Mouse (Mus musculus): Measurements from ENCODE around the gene Plpp6. TPM values are rescaled to one million over a fixed set of nuclear protein-coding genes. Genes with fewer than 3 reads are reported as not detected.

Gene Plpp6
- polyA plus RNA-seq, 1 experiment from 2014 or later: 9.2 TPM

DNA sequence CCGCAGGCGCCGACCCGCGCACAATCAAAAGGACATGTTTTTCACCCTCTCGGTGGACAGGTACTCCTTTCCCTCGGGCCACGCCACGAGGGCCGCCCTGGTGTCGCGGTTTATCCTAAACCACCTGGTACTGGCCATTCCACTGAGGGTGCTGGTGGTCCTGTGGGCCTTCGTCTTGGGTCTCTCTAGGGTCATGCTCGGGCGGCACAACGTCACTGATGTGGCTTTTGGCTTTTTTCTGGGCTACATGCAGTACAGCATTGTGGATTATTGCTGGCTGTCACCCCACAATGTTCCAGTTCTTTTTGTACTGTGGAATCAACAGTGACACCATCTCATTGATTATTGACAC lies 775 bp downstream of the Plpp6 start:
- Histone ChIP-seq H3K4me2 (ENCODE audit: low read depth, low read length) (peak overlapping the region; percentile 91), H3K27me3 (ENCODE audit: control insufficient read depth, insufficient read depth, low read length) (no peaks in the 10 kb centered on the region), H3K4me3 (ENCODE audit: low read depth, low read length) (peak overlapping the region; percentile 82), H3K36me3 (replicated peaks; ENCODE audit: control insufficient read depth, insufficient read depth, low read depth, low read length) (no peaks in the 10 kb centered on the region), H3K9ac (replicated peaks; ENCODE audit: low read length) (peak overlapping the region; percentile 75), H3K4me1 (ENCODE audit: control insufficient read depth, insufficient read depth, low read length) (peaks cover 7% of the 10 kb centered on the region), H3K9me3 (replicated peaks; ENCODE audit: control insufficient read depth, low read length) (no peaks in the 10 kb centered on the region), H3K27ac (replicated peaks; ENCODE audit: low read depth, low read length) (no peak overlapping the region)
- DNase-seq (ENCODE audit: low spot score) (no peak), ATAC-seq (replicated peaks; ENCODE audit: insufficient number of reproducible peaks, low FRiP score, low TSS enrichment, low read depth) (peak; percentile 6; the same call in 1 of the 2 replicates)
- WGBS: 6% methylated on average over 16 of the region's 16 CpGs

DNA sequence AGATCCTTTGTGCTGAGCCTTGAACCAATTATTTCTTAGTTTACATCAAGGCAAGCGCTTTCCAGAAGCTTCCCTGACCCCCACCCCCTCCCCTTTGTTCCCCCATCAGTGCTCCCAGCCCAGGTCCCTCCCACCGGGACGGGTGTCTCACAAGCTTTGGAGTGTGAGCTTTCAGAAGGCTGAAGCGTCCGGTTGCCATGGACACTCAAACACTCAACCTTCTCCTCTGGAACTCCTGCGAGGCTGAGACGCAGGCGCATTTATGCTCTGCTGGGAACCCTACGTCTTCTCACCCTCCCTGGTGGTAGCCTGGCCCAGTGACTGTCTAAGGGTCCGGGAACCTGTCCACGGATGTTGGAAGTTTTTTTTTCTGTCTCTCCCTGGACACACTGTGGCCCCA lies 3.9 kb downstream of the Plpp6 start, which contains the start of gene 4430402I18Rik:
Gene 4430402I18Rik (minus strand): TSS at position 149 of the 400 bp plus-strand sequence.
- no peaks in the 10 kb centered on the region for H3K9me3 ChIP-seq (replicated peaks; ENCODE audit: control insufficient read depth, low read length)
- DNase-seq (ENCODE audit: low spot score) (peak; percentile 65), ATAC-seq (replicated peaks; ENCODE audit: insufficient number of reproducible peaks, low FRiP score, low TSS enrichment, low read depth) (0 out of 2 replicates have a peak, but pooled peaks have one; percentile 66)
- H3K4me1 ChIP-seq (ENCODE audit: control insufficient read depth, insufficient read depth, low read length): peaks cover 7% of the 10 kb centered on the region
- no peaks in the 10 kb centered on the region for H3K27me3 ChIP-seq (ENCODE audit: control insufficient read depth, insufficient read depth, low read length)
- H3K9ac ChIP-seq (replicated peaks; ENCODE audit: low read length): no peak within 1 kb of the TSS
- H3K27ac ChIP-seq (replicated peaks; ENCODE audit: low read depth, low read length): no peak within 1 kb of the TSS
- H3K36me3 ChIP-seq (replicated peaks; ENCODE audit: control insufficient read depth, insufficient read depth, low read depth, low read length): no peaks in the 10 kb centered on the region
- H3K4me3 ChIP-seq (ENCODE audit: low read depth, low read length): no peak within 1 kb of the TSS
- no peak within 1 kb of the TSS for H3K4me2 ChIP-seq (ENCODE audit: low read depth, low read length)
- 6% methylated on average over 11 of the region's 11 CpGs for WGBS

GRCm38 (mm10) chr19:28968178-28968577 lies 4.4 kb downstream of the Plpp6 start:
- ATAC-seq (replicated peaks; ENCODE audit: insufficient number of reproducible peaks, low FRiP score, low TSS enrichment, low read depth): no peak
- H3K9ac ChIP-seq (replicated peaks; ENCODE audit: low read length): no peak overlapping the region

GRCm38 (mm10) chr19:28969231-28969630 lies 5.5 kb downstream of the Plpp6 start:
- Histone ChIP-seq H3K27ac (replicated peaks; ENCODE audit: low read depth, low read length) (no peak overlapping the region), H3K4me3 (ENCODE audit: low read depth, low read length) (no peak overlapping the region), H3K4me2 (ENCODE audit: low read depth, low read length) (no peak overlapping the region), H3K27me3 (ENCODE audit: control insufficient read depth, insufficient read depth, low read length) (no peaks in the 10 kb centered on the region), H3K4me1 (ENCODE audit: control insufficient read depth, insufficient read depth, low read length) (peaks cover 6% of the 10 kb centered on the region), H3K9ac (replicated peaks; ENCODE audit: low read length) (no peak overlapping the region), H3K36me3 (replicated peaks; ENCODE audit: control insufficient read depth, insufficient read depth, low read depth, low read length) (no peaks in the 10 kb centered on the region), H3K9me3 (replicated peaks; ENCODE audit: control insufficient read depth, low read length) (no peaks in the 10 kb centered on the region)
- DNase-seq (ENCODE audit: low spot score) (no peak), ATAC-seq (replicated peaks; ENCODE audit: insufficient number of reproducible peaks, low FRiP score, low TSS enrichment, low read depth) (no peak)
- WGBS: 84% methylated on average over 5 of the region's 5 CpGs

More at GRCm38 (mm10) chr19:28968178-28968577, 4.4 kb downstream of the Plpp6 start:
- no peaks in the 10 kb centered on the region for H3K36me3 ChIP-seq (replicated peaks; ENCODE audit: control insufficient read depth, insufficient read depth, low read depth, low read length)
- DNase-seq (ENCODE audit: low spot score): no peak
- WGBS: 67% methylated on average over 4 of the region's 4 CpGs
- no peak overlapping the region for H3K27ac ChIP-seq (replicated peaks; ENCODE audit: low read depth, low read length)
- no peak overlapping the region for H3K4me3 ChIP-seq (ENCODE audit: low read depth, low read length)
- H3K4me2 ChIP-seq (ENCODE audit: low read depth, low read length): no peak overlapping the region
- H3K27me3 ChIP-seq (ENCODE audit: control insufficient read depth, insufficient read depth, low read length): no peaks in the 10 kb centered on the region
- no peaks in the 10 kb centered on the region for H3K9me3 ChIP-seq (replicated peaks; ENCODE audit: control insufficient read depth, low read length)
- peaks cover 7% of the 10 kb centered on the region for H3K4me1 ChIP-seq (ENCODE audit: control insufficient read depth, insufficient read depth, low read length)

DNA sequence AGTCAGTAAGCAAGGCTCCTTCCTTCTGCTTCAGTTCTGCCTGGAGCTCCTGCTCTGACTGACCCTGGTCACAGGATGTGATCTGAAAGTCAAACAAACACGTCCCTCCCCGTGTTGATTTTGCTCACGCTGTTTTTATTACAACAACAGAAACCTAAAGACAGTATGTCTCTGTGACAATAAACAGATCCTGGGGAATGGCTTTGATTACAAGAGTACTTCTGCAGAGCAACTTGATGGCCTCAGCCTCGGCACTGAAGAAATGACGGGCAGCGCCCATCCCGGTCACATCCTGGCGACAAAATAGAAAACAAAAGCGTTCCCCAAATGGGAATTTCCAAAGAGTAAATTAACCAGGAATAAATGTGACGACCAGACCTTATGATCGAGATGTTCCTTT lies 6.5 kb downstream of the Plpp6 start:
- DNase-seq (ENCODE audit: low spot score): no peak
- H3K36me3 ChIP-seq (replicated peaks; ENCODE audit: control insufficient read depth, insufficient read depth, low read depth, low read length): no peaks in the 10 kb centered on the region
- no peaks in the 10 kb centered on the region for H3K9me3 ChIP-seq (replicated peaks; ENCODE audit: control insufficient read depth, low read length)
- H3K4me3 ChIP-seq (ENCODE audit: low read depth, low read length): no peak overlapping the region
- H3K9ac ChIP-seq (replicated peaks; ENCODE audit: low read length): no peak overlapping the region
- peaks cover 4% of the 10 kb centered on the region for H3K27me3 ChIP-seq (ENCODE audit: control insufficient read depth, insufficient read depth, low read length)
- H3K4me2 ChIP-seq (ENCODE audit: low read depth, low read length): no peak overlapping the region
- 61% methylated on average over 11 of the region's 11 CpGs for WGBS
- no peak overlapping the region for H3K27ac ChIP-seq (replicated peaks; ENCODE audit: low read depth, low read length)
- no peaks in the 10 kb centered on the region for H3K4me1 ChIP-seq (ENCODE audit: control insufficient read depth, insufficient read depth, low read length)
- no peak for ATAC-seq (replicated peaks; ENCODE audit: insufficient number of reproducible peaks, low FRiP score, low TSS enrichment, low read depth)

DNA sequence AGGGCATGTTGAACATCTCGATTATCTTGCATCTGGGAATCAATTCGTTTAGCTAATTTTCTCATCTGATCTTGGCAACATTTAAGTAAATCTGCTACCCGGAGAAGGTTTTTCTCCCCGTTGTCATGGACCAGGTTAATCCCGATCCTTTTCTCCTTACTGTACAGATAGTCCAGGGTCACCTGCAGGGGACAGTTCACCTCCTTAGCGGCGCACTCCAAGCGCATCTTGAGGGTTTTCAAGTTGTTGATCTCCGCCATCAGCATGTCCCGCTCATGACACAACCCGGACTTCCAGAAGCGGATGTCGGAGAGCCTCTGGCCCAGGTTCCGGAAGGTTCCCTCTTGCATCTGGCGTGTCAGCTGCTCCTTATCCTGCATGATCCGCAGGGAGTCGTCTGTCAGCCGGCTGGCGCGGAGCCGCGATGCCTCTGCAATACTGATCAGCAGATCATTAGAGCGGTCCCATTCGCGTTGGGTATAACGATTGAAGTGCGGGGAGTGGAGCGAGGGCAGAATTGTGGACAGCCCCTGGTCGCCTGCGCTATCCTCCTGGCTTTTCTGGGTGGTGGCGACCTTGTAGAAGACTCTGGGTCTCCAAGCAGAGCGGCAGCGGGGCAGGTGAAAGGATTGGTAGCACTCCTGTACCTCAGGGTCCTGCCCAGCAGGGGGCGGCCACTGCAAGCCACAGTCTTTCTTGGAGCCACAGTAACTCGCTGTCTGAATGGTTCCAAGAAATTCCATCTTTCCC lies 11.3 kb downstream of the Plpp6 start:
- Histone ChIP-seq H3K4me1 (ENCODE audit: control insufficient read depth, insufficient read depth, low read length) (no peaks in the 10 kb centered on the region), H3K9ac (replicated peaks; ENCODE audit: low read length) (peak overlapping the region; percentile 10; the same call in 1 of the 2 replicates), H3K27ac (replicated peaks; ENCODE audit: low read depth, low read length) (no peak overlapping the region), H3K36me3 (replicated peaks; ENCODE audit: control insufficient read depth, insufficient read depth, low read depth, low read length) (no peaks in the 10 kb centered on the region), H3K4me2 (ENCODE audit: low read depth, low read length) (peak overlapping the region; percentile 58), H3K27me3 (ENCODE audit: control insufficient read depth, insufficient read depth, low read length) (peaks cover 4% of the 10 kb centered on the region), H3K4me3 (ENCODE audit: low read depth, low read length) (peak overlapping the region; percentile 30), H3K9me3 (replicated peaks; ENCODE audit: control insufficient read depth, low read length) (no peaks in the 10 kb centered on the region)
- WGBS: 19% methylated on average over 35 of the region's 35 CpGs
- DNase-seq (ENCODE audit: low spot score): peak; percentile 84
- peak; percentile 56; the same call in 1 of the 2 replicates for ATAC-seq (replicated peaks; ENCODE audit: insufficient number of reproducible peaks, low FRiP score, low TSS enrichment, low read depth)

DNA sequence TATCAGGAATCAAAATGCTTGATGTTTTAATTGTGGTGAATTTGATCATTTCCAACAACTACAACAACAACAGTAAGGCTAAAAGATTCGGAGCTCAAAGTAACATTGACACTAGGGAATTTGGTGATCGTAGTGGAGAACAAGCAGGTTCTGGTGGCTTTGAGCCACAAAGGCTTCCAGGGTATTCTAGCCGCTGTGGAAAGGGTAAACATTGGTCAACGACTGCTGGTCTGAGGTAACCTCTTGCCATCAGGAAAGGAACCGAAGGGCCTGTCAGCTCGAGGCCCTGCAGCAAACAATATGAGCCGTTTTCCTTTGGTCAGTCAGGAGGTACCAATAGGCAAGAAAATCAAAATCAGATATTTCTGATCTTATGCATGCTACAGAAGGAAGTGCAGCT lies 18.9 kb downstream of the Plpp6 start:
- Histone ChIP-seq H3K9ac (replicated peaks; ENCODE audit: low read length) (no peak overlapping the region), H3K4me3 (ENCODE audit: low read depth, low read length) (no peak overlapping the region), H3K27ac (replicated peaks; ENCODE audit: low read depth, low read length) (no peak overlapping the region), H3K9me3 (replicated peaks; ENCODE audit: control insufficient read depth, low read length) (no peaks in the 10 kb centered on the region), H3K4me2 (ENCODE audit: low read depth, low read length) (no peak overlapping the region), H3K27me3 (ENCODE audit: control insufficient read depth, insufficient read depth, low read length) (no peaks in the 10 kb centered on the region), H3K4me1 (ENCODE audit: control insufficient read depth, insufficient read depth, low read length) (no peaks in the 10 kb centered on the region), H3K36me3 (replicated peaks; ENCODE audit: control insufficient read depth, insufficient read depth, low read depth, low read length) (no peaks in the 10 kb centered on the region)
- 74% methylated on average over 7 of the region's 7 CpGs for WGBS
- ATAC-seq (replicated peaks; ENCODE audit: insufficient number of reproducible peaks, low FRiP score, low TSS enrichment, low read depth): no peak
- no peak for DNase-seq (ENCODE audit: low spot score)

- no peak for ATAC-seq (replicated peaks; ENCODE audit: insufficient number of reproducible peaks, low FRiP score, low TSS enrichment, low read depth)
- no peaks in the 10 kb centered on the region for H3K9me3 ChIP-seq (replicated peaks; ENCODE audit: control insufficient read depth, low read length)
- H3K4me2 ChIP-seq (ENCODE audit: low read depth, low read length): peak overlapping the region; percentile 73
- H3K36me3 ChIP-seq (replicated peaks; ENCODE audit: control insufficient read depth, insufficient read depth, low read depth, low read length): no peaks in the 10 kb centered on the region
- no peak for DNase-seq (ENCODE audit: low spot score)
- no peaks in the 10 kb centered on the region for H3K4me1 ChIP-seq (ENCODE audit: control insufficient read depth, insufficient read depth, low read length)
- H3K27ac ChIP-seq (replicated peaks; ENCODE audit: low read depth, low read length): no peak overlapping the region
- H3K4me3 ChIP-seq (ENCODE audit: low read depth, low read length): peak overlapping the region; percentile 92
- 74% methylated on average over 8 of the region's 8 CpGs for WGBS
- H3K27me3 ChIP-seq (ENCODE audit: control insufficient read depth, insufficient read depth, low read length): no peaks in the 10 kb centered on the region
- peak overlapping the region; percentile 90 for H3K9ac ChIP-seq (replicated peaks; ENCODE audit: low read length)
These were observed 25.8 kb downstream of the Plpp6 start for GRCm38 (mm10) chr19:28989515-28989914.

Measured in embryonic facial prominence, embryonic 11.5 days (tissue).